Mouse (Mus musculus) heart, embryonic 10.5 days (tissue): ENCODE results near the gene Clip4. TPM values are rescaled to one million over a fixed set of nuclear protein-coding genes. Genes with fewer than 3 reads are reported as not detected.

ENCODE experiments used
- DNase-seq: peaks from one replicate; pipeline ENCODE4 v3.0.0-alpha.2; 2017; ENCODE audit warnings: low spot score
- H3K27ac ChIP-seq: fragments of 300-500 bp; sonication (generic); 2 replicates; pipeline ENCODE4 v1.5.1; 2016; ENCODE audit warnings: mild to moderate bottlenecking
- H3K27me3 ChIP-seq: fragments of 300-500 bp; sonication (generic); 2 replicates; pipeline ENCODE4 v1.6.1; 2016; ENCODE audit warnings: mild to moderate bottlenecking; ENCODE audit not compliant: poor library complexity, insufficient read depth, severe bottlenecking
- H3K36me3 ChIP-seq: fragments of 300-500 bp; sonication (generic); 2 replicates; pipeline ENCODE4 v1.6.1; 2016; ENCODE audit warnings: mild to moderate bottlenecking, moderate library complexity
- H3K4me1 ChIP-seq: fragments of 300-500 bp; sonication (generic); 2 replicates; pipeline ENCODE4 v1.6.1; 2016; ENCODE audit warnings: mild to moderate bottlenecking
- H3K4me3 ChIP-seq: fragments of 300-500 bp; sonication (generic); 2 replicates; pipeline ENCODE4 v1.5.1; 2016; ENCODE audit warnings: mild to moderate bottlenecking, moderate library complexity
- H3K9me3 ChIP-seq: fragments of 300-500 bp; sonication (generic); 2 replicates; pipeline ENCODE4 v1.6.1; 2016; ENCODE audit warnings: mild to moderate bottlenecking, moderate library complexity
- WGBS: fragments of 180-500 bp; shearing (Covaris S2); methylation state at CpG from one replicate; pipeline ENCODE4 v1.1.7; 2016; 5-methylcytosine and 5-hydroxymethylcytosine counted together
- polyA plus RNA-seq: library from polyadenylated mRNA; unstranded; fragments of >200 nt; fragmentation: Nextera tagmentation; extraction: Ambion mirVana; gene quantifications from 2 replicates; pipeline ENCODE4 v1.2.1, GENCODE M21; 2016

The Clip4 gene
- polyA plus RNA-seq, 1 experiment from 2014 or later = 13.9 TPM

DNA sequence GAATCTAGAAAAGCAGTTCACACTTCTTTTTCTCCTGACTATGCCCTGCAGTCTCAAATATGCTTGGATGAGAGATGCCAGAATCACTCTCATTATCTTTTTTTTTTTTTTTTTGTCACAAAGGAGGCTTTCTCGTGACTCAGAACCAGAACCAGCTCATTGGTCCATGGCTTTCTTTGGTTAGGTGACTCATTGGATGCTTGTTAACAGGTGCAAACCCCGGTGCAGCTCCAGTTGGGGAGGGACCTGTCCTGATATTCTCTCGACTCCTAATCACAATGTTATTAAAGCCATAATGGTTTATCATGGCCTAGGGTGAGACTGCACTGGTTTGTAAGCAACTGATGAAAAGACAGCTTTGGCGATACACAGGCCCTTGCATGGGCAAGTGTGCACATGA lies 5.9 kb downstream of the Clip4 start:
- Histone ChIP-seq H3K36me3 (no peaks in the 10 kb centered on the region), H3K4me3 (no peak overlapping the region), H3K9me3 (peaks cover 7% of the 10 kb centered on the region; the same call in 1 of the 2 replicates), H3K4me1 (no peaks in the 10 kb centered on the region), H3K27me3 (no peaks in the 10 kb centered on the region), H3K27ac (no peak overlapping the region)
- 74% methylated on average over 4 of the region's 4 CpGs for WGBS
- DNase-seq = no peak

DNA sequence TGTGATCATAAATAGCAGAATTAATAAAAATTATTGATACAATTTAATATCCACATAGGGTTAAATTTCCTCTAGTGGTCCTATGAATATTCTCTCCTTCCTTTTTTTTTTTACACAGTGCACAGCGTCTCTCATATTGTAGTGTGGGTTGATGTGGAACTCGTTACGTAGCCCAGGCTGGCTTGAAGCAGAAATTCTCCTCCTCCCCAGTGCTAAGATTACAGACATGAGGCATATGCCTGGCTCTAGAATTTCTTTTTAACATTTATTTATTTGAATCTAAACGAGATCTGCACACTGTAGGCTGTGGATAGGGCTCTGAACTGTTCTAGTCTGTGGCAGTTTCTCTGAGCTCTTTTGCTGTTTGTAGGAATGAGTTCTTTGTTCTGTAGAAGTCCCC lies 7.0 kb downstream of the Clip4 start:
- no peak overlapping the region for H3K27ac ChIP-seq

DNA sequence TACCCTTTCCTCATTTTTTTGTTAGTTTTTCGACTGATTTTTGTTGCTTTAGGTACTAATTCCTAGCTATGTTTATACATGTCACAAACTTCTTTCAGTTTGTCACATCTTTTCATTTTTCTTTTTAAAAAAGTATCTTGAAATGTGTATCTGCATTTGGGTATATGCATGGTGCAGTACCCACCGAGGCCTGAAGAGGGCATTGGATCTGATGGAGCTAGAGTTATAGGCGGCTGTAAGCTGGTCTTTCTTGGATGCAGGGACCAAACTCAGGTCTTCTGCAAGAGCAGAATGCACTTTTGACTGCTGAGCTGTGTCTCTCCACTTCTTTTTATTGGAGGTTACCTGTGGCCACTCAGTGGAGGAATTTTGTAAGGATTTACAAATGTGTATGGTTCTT lies 10.4 kb downstream of the Clip4 start:
- Histone ChIP-seq H3K27ac (no peak overlapping the region), H3K27me3 (peaks cover 17% of the 10 kb centered on the region), H3K36me3 (no peaks in the 10 kb centered on the region), H3K9me3 (peaks cover 7% of the 10 kb centered on the region; the same call in 1 of the 2 replicates), H3K4me3 (no peak overlapping the region), H3K4me1 (peaks cover 6% of the 10 kb centered on the region)
- DNase-seq = no peak
- WGBS = 63% methylated on average over 3 of the region's 3 CpGs

More for the DNA sequence above, 7.0 kb downstream of the Clip4 start:
- Histone ChIP-seq H3K36me3 (no peaks in the 10 kb centered on the region), H3K9me3 (peaks cover 7% of the 10 kb centered on the region; the same call in 1 of the 2 replicates), H3K27me3 (no peaks in the 10 kb centered on the region), H3K4me3 (no peak overlapping the region), H3K4me1 (no peaks in the 10 kb centered on the region)
- no peak for DNase-seq
- 82% methylated on average over 4 of the region's 4 CpGs for WGBS

DNA sequence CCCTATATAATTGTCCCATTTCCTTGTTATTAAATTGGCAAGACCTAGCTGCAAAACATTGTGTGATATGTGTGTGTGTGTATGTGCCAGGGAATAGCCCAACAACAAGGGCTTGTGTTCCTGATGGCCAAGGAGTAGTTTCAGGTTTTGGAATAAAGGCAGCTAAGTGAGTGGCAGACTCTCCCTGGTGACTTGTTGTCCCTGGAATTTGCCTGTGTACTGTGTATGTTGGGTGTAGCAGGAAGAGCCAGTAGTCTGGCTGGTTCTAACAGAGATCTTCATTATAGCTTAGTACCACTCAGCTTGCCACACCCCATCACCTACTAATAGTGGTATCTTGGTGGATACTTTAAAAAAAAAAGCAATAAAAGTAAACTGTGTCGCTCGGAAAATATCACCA lies 12.2 kb downstream of the Clip4 start:
- WGBS = 89% methylated on average over 2 of the region's 2 CpGs
- Histone ChIP-seq H3K4me1 (peaks cover 10% of the 10 kb centered on the region), H3K4me3 (no peak overlapping the region), H3K27me3 (peaks cover 17% of the 10 kb centered on the region), H3K36me3 (no peaks in the 10 kb centered on the region), H3K27ac (no peak overlapping the region), H3K9me3 (peaks cover 7% of the 10 kb centered on the region; the same call in 1 of the 2 replicates)
- DNase-seq = no peak

DNA sequence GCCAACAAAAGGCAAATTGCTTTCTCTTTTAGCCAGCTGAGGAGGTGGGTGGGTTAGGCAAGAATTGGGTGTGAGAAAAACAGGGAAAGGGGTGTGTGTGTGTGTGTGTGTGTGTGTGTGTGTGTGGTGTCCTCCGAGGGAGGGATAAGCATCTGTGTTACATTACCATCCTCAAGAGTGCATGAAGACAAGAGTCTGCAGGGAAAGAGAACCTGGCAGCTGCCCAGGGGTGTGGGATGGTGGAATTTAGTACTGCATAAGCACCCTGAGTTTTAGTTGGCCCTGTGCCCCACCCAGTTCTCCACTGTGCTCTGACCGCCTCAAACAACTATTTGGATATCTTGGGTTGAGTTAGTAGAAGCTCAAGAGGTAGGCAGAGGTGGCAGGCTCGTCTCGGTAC lies 12.7 kb downstream of the Clip4 start:
- Histone ChIP-seq H3K9me3 (peaks cover 7% of the 10 kb centered on the region; the same call in 1 of the 2 replicates), H3K27ac (no peak overlapping the region), H3K36me3 (no peaks in the 10 kb centered on the region), H3K4me3 (no peak overlapping the region), H3K27me3 (peaks cover 17% of the 10 kb centered on the region), H3K4me1 (peaks cover 10% of the 10 kb centered on the region)
- no peak for DNase-seq
- 84% methylated on average over 4 of the region's 4 CpGs for WGBS

DNA sequence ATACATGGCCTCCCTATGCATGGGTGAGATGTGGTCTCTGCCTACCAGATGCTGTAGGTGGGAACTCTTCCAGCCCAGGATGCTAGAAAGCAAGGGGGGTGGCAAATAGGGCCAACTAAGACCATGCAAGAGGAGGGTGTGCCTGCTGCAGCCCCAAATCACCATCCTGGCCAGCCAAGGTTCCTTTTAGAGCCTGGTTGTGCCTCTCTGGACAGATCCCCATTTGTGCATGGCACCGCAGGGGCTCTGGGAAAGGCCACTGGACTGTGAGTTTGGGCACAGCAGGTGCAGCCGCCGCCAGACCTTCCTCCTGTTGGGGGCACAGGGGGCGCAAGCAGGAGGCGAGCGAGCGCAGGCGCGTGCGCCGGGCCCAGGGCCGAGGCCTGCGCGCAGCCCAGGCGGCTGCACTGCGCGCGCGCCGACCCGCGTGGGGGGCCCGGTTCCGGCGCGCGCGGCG lies 14.0 kb downstream of the Clip4 start:
- peak overlapping the region; percentile 88 for H3K4me3 ChIP-seq
- peaks cover 17% of the 10 kb centered on the region for H3K27me3 ChIP-seq
- peaks cover 10% of the 10 kb centered on the region for H3K4me1 ChIP-seq
- 5% methylated on average over 29 of the region's 29 CpGs for WGBS
- no peak for DNase-seq
- H3K9me3 ChIP-seq = peaks cover 7% of the 10 kb centered on the region; the same call in 1 of the 2 replicates
- no peaks in the 10 kb centered on the region for H3K36me3 ChIP-seq
- H3K27ac ChIP-seq = peak overlapping the region; percentile 95

DNA sequence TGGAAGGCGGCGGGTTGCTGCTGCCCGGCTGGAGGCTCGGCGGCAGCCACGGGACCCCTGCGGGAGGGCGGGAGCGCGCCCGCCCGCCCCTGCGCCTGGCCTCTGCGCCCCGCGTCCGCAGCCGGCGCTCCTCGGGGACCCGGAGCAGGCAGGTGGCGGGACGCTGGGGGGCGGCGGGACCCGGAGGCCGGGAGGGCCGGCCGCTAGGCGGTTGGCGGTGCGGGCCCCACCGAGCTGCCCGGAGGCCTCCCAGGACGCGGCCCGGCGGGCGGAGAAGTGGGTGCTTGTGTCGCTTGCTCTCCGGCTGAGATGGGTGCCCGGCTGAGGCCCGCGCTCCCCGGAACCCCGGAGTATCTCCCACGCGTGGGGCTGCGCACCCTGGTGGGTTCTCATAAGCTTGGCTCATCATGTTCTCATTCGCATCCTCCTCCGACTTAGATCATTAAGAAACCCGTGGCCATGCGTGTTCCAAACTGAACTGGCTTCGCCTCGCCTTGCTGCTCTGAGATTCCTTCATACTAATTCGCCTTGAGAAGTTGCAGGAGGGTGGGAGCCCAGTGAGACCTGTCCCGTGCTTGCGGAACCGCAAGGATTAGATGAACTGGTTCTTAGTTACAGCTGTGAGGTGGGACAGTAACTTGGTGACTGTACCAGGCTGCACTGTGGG lies 14.6 kb downstream of the Clip4 start:
- Histone ChIP-seq H3K4me1 (peaks cover 10% of the 10 kb centered on the region), H3K4me3 (peak overlapping the region; percentile 88), H3K9me3 (peaks cover 7% of the 10 kb centered on the region; the same call in 1 of the 2 replicates), H3K36me3 (no peaks in the 10 kb centered on the region), H3K27ac (peak overlapping the region; percentile 95), H3K27me3 (peaks cover 17% of the 10 kb centered on the region)
- 1% methylated on average over 58 of the region's 59 CpGs for WGBS
- DNase-seq = no peak

DNA sequence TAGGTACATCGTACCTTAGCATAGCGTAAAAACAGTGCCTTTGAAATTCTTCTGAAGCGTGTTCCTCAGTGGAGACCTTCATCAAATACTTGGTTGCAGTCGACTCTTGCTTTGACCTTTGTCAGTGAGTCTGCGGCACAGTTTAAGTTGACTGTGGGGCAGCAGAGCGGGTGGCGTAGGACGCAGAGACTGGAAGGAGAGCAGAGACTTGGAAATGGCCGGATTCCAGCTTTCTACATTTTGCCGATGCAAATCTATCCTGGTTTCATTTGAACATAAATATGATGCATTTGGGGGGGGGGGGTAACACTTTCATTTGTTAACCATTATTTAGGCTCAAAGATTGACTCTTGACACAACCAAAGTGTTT lies 15.1 kb downstream of the Clip4 start:
- 13% methylated on average over 10 of the region's 10 CpGs for WGBS
- no peak for DNase-seq
- H3K27ac ChIP-seq = peak overlapping the region; percentile 95

DNA sequence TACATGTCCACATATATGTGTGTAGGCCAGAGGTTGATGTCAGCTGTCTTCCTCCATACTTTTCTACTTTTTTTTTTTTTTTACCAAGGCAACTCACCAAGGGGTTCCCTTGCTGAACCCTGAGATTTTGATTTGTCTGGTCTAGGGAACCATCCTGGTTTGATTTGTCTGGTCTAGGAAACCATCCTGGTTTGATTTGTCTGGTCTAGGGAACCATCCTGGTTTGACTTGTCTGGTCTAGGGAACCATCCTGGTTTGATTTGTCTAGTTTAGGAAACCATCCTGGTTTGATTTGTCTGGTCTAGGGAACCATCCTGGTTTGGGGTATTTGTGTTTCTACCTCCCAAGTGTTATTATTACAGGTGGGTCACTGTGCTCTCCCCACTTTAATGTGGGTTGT lies 18.2 kb downstream of the Clip4 start:
- Histone ChIP-seq H3K4me1 (peaks cover 10% of the 10 kb centered on the region), H3K4me3 (no peak overlapping the region), H3K9me3 (no peaks in the 10 kb centered on the region), H3K27ac (no peak overlapping the region), H3K36me3 (peaks cover 16% of the 10 kb centered on the region; the same call in 1 of the 2 replicates), H3K27me3 (peaks cover 13% of the 10 kb centered on the region)
- no peak for DNase-seq

More for the DNA sequence above, 15.1 kb downstream of the Clip4 start:
- peak overlapping the region; percentile 88 for H3K4me3 ChIP-seq
- peaks cover 17% of the 10 kb centered on the region for H3K27me3 ChIP-seq
- H3K36me3 ChIP-seq = 0 out of 2 replicates have a peak, but pooled peaks cover 3% of the 10 kb centered on the region
- peaks cover 10% of the 10 kb centered on the region for H3K4me1 ChIP-seq
- H3K9me3 ChIP-seq = peaks cover 5% of the 10 kb centered on the region; the same call in 1 of the 2 replicates

DNA sequence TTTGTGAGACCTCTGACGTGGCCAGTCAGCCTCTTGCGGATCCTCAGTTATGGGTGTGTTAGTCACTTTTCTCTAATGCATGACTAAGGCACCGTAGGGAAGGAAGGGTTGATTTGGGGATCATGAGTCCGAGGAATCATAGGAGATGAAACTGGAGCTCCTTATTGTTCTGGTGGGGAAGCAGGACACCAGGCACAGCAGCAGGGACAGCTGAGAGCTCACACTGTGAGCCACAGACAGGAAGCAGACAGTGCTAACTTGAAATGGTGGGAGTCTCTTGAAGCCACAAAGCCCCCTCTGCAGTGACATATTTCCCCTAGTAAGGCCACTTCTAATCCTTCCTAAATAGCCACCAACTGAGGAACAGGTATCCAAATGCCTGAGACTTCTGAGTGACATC lies 22.8 kb downstream of the Clip4 start:
- H3K27me3 ChIP-seq = no peaks in the 10 kb centered on the region
- no peak overlapping the region for H3K27ac ChIP-seq
- 76% methylated on average over 4 of the region's 4 CpGs for WGBS
- no peaks in the 10 kb centered on the region for H3K4me1 ChIP-seq
- no peak overlapping the region for H3K4me3 ChIP-seq
- H3K36me3 ChIP-seq = peaks cover 59% of the 10 kb centered on the region
- H3K9me3 ChIP-seq = no peaks in the 10 kb centered on the region
- DNase-seq = no peak

DNA sequence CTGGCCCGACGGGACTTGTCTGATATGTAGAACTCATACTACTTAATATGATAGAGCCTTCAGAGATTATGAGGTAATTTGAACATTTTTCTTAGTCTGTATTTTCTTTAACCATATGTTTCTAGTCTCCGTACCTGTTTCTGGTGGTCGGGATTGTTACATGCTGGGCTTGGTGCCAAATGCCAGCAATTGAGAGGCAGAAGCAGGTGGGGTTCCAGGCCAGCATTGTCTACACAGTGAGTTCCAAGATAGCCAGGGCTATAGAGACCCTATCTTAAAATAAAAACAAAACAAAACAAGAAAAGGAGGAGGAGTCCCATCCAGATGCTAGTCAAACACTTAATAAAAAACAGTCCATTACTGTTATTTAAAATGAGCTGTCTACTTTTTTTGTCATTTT lies 23.3 kb downstream of the Clip4 start:
- no peak for DNase-seq
- Histone ChIP-seq H3K4me3 (no peak overlapping the region), H3K9me3 (no peaks in the 10 kb centered on the region), H3K27ac (no peak overlapping the region), H3K4me1 (no peaks in the 10 kb centered on the region), H3K27me3 (no peaks in the 10 kb centered on the region), H3K36me3 (peaks cover 59% of the 10 kb centered on the region)
- WGBS = 84% methylated on average over 4 of the region's 4 CpGs

DNA sequence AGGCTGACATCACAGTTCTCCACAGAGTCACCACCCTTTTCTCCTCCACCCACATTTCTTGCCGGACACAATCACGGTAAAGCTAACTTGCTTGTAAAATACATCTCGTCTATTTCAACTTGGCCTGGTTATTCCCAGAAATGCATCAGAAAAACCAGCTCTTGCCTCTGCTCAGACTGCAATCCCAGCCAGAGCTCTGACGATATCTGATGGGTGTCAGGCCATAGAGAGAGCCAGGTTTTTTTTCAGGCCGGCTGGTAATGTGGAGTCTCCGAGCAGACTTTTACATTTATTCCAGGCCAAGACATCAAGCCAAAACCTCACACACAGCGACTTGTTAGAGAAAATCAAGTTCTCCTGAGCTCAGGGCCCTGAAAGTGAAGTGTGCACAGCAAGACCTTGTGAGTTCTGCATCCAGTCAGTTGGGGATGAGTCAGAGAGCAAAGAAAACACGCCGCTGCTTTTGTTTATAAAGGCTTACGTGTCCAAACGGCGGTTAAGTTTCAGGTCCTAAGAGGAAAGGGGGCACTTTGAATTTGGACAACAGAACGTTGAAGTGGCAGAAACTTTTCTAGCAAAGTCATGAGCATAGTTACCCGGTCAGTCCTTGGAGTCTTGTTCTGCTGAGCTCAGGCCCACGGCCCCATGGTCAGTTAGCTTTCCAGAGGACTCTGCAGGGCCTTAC lies 27.4 kb downstream of the Clip4 start:
- H3K27me3 ChIP-seq = no peaks in the 10 kb centered on the region
- H3K4me1 ChIP-seq = no peaks in the 10 kb centered on the region
- no peaks in the 10 kb centered on the region for H3K9me3 ChIP-seq
- H3K27ac ChIP-seq = no peak overlapping the region
- peaks cover 69% of the 10 kb centered on the region for H3K36me3 ChIP-seq
- no peak overlapping the region for H3K4me3 ChIP-seq
- no peak for DNase-seq
- WGBS = 76% methylated on average over 15 of the region's 15 CpGs

DNA sequence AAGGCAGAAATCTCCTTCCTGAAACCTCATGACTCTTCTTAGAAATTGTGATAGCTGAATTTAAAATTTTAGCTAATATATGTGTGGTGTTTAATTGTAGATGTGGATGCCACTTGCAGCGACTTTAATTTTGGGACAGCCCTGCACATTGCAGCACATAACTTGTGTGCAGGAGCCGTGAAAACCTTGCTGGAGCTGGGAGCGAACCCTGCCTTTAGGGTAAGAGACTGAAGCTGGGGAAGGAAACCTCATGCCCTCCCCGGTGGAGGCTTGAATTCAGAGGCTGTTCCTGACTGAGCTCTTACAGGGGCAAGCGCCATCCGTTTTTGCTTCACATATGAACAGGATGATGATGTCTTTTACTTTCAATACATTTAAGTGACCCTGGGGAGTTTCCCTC lies 35.2 kb downstream of the Clip4 start:
- H3K4me1 ChIP-seq = no peaks in the 10 kb centered on the region
- H3K4me3 ChIP-seq = no peak overlapping the region
- no peak for DNase-seq
- H3K27me3 ChIP-seq = no peaks in the 10 kb centered on the region
- no peak overlapping the region for H3K27ac ChIP-seq
- 84% methylated on average over 6 of the region's 6 CpGs for WGBS
- no peaks in the 10 kb centered on the region for H3K9me3 ChIP-seq
- H3K36me3 ChIP-seq = peaks cover 82% of the 10 kb centered on the region
